Mouse (Mus musculus) gastrocnemius, adult 2 months (tissue): Measurements from ENCODE around the gene Slc6a4. TPM values are rescaled to one million over a fixed set of nuclear protein-coding genes. Genes with fewer than 3 reads are reported as not detected.

ENCODE experiments used
- DNase-seq: peaks from one replicate; pipeline ENCODE4 v3.0.0; 2022
- H3K27ac ChIP-seq: fragments of 200-600 bp; 2 replicates; pipeline ENCODE4 v1.8.1; 2022; ENCODE audit warnings: mild to moderate bottlenecking
- H3K4me3 ChIP-seq: fragments of 200-600 bp; 2 replicates; pipeline ENCODE4 v1.8.1; 2022; ENCODE audit warnings: mild to moderate bottlenecking, moderate library complexity
- CTCF ChIP-seq: fragments of 200-600 bp; IDR thresholded peaks from 2 replicates; pipeline ENCODE4 v1.8.1; 2022; ENCODE audit warnings: antibody characterized with exemption, mild to moderate bottlenecking, moderate library complexity
- intact Hi-C: fragments of 180-260 bp; cut with DNase I; formaldehyde crosslinking; loops from one replicate; pipeline ENCODE4 v1.15.1; 2025
- long read RNA-seq, 2 experiments: library from polyadenylated mRNA; stranded (forward); transcript quantifications; one replicate each; pipeline ENCODE4 v2.0.0; 2021
- total RNA-seq, 2 experiments: library from RNA; stranded (reverse); gene quantifications; 2 replicates each; pipeline ENCODE4 v1.2.3; 2021

The Slc6a4 gene
- under 1 TPM; 0.17 to 0.20 TPM for total RNA-seq
- long read RNA-seq, experiment 1: 0 reads
- long read RNA-seq, experiment 2: 0 reads

GRCm38 (mm10) chr11:76997916-76998704 is at the start of gene Slc6a4:
TSS of gene Slc6a4 (plus strand) at chr11:76998603.
- Histone ChIP-seq H3K27ac (0 out of 2 replicates have a peak within 1 kb of the TSS, but pooled peaks have one; percentile 20), H3K4me3 (peak within 1 kb of the TSS; percentile 74)
- TF ChIP-seq CTCF: no peak
- peak; percentile 21 for DNase-seq
- intact Hi-C loops: loop anchor here (1.0 kb wide), 1 partner anchor 95 kb away; no protein-coding TSS in a partner anchor

GRCm38 (mm10) chr11:76953536-76953935 is 44.9 kb upstream of the Slc6a4 start:
- intact Hi-C loops: loop anchor here (10.0 kb wide), 1 partner anchor 159 kb away; no protein-coding TSS in a partner anchor
- TF ChIP-seq CTCF: no peak

GRCm38 (mm10) chr11:76965703-76966102 is 32.7 kb upstream of the Slc6a4 start:
- no peak for DNase-seq
- intact Hi-C loops: no loop called here
- Histone ChIP-seq H3K27ac (no peak overlapping the region), H3K4me3 (no peak overlapping the region)
- no peak for TF ChIP-seq CTCF

More at GRCm38 (mm10) chr11:76953536-76953935, 44.9 kb upstream of the Slc6a4 start:
- H3K27ac ChIP-seq: 0 out of 2 replicates have a peak overlapping the region, but pooled peaks have one; percentile 3
- no peak for DNase-seq
- H3K4me3 ChIP-seq: no peak overlapping the region

- TF ChIP-seq CTCF: no peak
- intact Hi-C loops: no loop called here
- no peak overlapping the region for H3K4me3 ChIP-seq
- no peak overlapping the region for H3K27ac ChIP-seq
- no peak for DNase-seq
Observed at GRCm38 (mm10) chr11:76970328-76970727, 28.1 kb upstream of the Slc6a4 start.

- no peak for DNase-seq
- no peak overlapping the region for H3K4me3 ChIP-seq
- no peak overlapping the region for H3K27ac ChIP-seq
- intact Hi-C loops: no loop called here
- TF ChIP-seq CTCF: no peak
Observed at GRCm38 (mm10) chr11:76974680-76975319, 23.6 kb upstream of the Slc6a4 start.

GRCm38 (mm10) chr11:76981570-76982141 is 16.7 kb upstream of the Slc6a4 start:
- Histone ChIP-seq H3K4me3 (no peak overlapping the region), H3K27ac (no peak overlapping the region)
- intact Hi-C loops: no loop called here
- no peak for TF ChIP-seq CTCF
- DNase-seq: no peak

DNA sequence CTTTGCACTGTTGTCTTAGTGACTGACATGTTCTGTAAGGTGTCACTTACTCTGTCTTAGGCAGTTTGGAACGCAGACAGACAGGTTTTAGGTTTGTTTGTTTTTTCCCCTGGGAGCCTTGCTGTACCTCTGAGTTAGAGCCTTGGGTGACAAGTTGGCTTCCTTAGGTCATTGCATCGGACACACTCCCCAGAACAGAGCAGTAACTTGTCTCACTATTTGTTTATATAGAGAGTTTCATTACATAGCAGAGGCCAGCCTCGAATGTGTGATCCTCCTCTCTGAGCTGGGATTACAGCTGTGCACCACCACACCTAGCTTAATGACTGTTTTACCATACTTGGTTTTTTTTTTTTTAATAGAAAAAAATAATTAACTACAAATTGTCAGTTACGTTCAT is 16.0 kb upstream of the Slc6a4 start:
- TF ChIP-seq CTCF: no peak
- Histone ChIP-seq H3K4me3 (no peak overlapping the region), H3K27ac (no peak overlapping the region)
- DNase-seq: no peak
- intact Hi-C loops: no loop called here

DNA sequence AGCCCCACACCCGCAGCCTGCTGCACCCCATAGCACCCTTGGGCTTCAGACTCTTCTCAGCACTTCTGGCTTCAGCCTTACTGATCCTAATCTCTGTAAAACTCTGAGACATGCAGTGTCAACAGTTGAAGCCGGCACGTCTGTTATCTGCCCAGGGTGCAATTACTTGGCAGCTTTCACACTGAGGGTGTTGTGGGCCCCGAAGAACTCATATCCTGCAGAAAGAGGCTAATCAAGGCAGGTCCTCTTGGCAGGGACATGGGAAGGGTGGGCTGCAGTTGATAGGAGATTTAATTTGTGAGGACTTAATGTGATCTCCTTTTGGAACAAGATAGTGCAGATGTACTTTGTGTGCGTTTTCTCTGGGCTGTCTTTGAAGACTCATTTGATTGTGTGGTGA is 14.8 kb upstream of the Slc6a4 start:
- intact Hi-C loops: no loop called here
- no peak for TF ChIP-seq CTCF
- Histone ChIP-seq H3K4me3 (no peak overlapping the region), H3K27ac (no peak overlapping the region)
- DNase-seq: no peak

GRCm38 (mm10) chr11:76984173-76984572 is 14.2 kb upstream of the Slc6a4 start:
- TF ChIP-seq CTCF: no peak
- intact Hi-C loops: no loop called here

GRCm38 (mm10) chr11:76990839-76991238 is 7.6 kb upstream of the Slc6a4 start:
- H3K27ac ChIP-seq: no peak overlapping the region
- no peak overlapping the region for H3K4me3 ChIP-seq
- no peak for DNase-seq
- intact Hi-C loops: no loop called here
- no peak for TF ChIP-seq CTCF

More at GRCm38 (mm10) chr11:76984173-76984572, 14.2 kb upstream of the Slc6a4 start:
- Histone ChIP-seq H3K4me3 (no peak overlapping the region), H3K27ac (no peak overlapping the region)
- no peak for DNase-seq

DNA sequence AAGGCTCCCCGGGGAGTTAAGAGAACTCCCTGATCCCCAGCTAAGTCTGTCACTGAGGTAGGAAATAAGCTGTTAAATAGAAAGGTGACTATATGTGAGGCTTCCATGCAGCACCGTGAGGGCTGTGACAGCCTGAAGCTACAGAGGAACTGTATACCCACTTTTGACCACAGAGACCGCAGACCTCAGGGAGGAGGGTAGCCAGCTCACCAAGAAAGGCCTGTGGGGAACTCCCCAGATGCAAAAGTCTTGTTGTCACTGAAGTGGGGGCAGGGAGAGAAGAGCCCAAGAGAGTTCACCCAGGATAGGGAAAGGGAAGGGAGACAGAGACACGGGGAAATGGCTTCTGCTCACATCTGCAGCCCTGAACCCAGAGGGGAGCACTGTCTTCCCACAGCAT is 5.5 kb upstream of the Slc6a4 start:
- no peak for TF ChIP-seq CTCF
- no peak overlapping the region for H3K4me3 ChIP-seq
- intact Hi-C loops: no loop called here
- no peak overlapping the region for H3K27ac ChIP-seq
- DNase-seq: no peak

GRCm38 (mm10) chr11:76995966-76996672 is 2.3 kb upstream of the Slc6a4 start:
- intact Hi-C loops: no loop called here
- no peak overlapping the region for H3K27ac ChIP-seq
- H3K4me3 ChIP-seq: no peak overlapping the region
- TF ChIP-seq CTCF: no peak
- no peak for DNase-seq

DNA sequence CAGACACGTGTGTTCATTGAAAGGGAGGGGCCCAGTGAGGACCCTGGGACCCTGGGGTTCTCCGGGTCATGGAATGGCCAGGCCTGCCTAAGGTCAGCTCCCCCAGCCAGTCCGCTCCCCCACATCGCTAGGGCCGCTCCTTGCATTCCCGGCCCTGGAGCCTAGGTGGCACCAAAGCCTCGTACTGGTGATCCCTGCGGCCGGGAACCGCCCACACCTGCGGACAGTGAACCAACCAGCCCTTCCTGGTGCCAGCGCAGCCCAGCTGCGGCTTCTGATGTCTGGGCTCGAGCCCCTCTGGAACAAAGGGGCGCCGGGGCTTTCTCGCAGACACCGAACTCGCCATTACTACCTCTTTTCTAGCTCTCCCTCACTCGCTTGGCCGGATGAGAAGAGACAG is 1.1 kb upstream of the Slc6a4 start:
- Histone ChIP-seq H3K27ac (no peak overlapping the region), H3K4me3 (peak overlapping the region; percentile 74)
- peak; percentile 80 for DNase-seq
- intact Hi-C loops: loop anchor here (1.0 kb wide), 1 partner anchor 96 kb away; no protein-coding TSS in a partner anchor
- peak; percentile 88 for TF ChIP-seq CTCF
